Mouse (Mus musculus) CH12.LX (cell line): ENCODE data around the gene Srgap3. TPM values are rescaled to one million over a fixed set of nuclear protein-coding genes. Genes with fewer than 3 reads are reported as not detected.

Experiments used
- DNase-seq: peaks from one replicate; pipeline ENCODE4 v3.0.0-alpha.2; 2013; ENCODE audit errors: extremely low read depth
- H3K27ac ChIP-seq: 2 replicates; pipeline ENCODE4 v1.5.1; 2012; ENCODE audit warnings: low read depth, mild to moderate bottlenecking, control low read depth, moderate library complexity; ENCODE audit not compliant: insufficient read depth
- H3K27me3 ChIP-seq: replicated peaks from 2 replicates; pipeline ENCODE3; 2012; ENCODE audit warnings: inconsistent platforms
- H3K36me3 ChIP-seq, 2 experiments: replicated peaks in 1 of 2; 2 replicates each; pipeline versions ENCODE3 to v1.6.1; 2012; ENCODE audit warnings: inconsistent platforms in 1 of 2, low read length in 1 of 2, mild to moderate bottlenecking in 1 of 2, mixed read lengths in 1 of 2, moderate library complexity in 1 of 2; ENCODE audit not compliant: control insufficient read depth in 1 of 2, insufficient read depth in 1 of 2
- H3K4me1 ChIP-seq, 2 experiments: 2 replicates each; pipeline ENCODE4 v1.6.1; 2012; ENCODE audit warnings: inconsistent platforms in 1 of 2, moderate library complexity in 1 of 2; ENCODE audit not compliant: insufficient read depth in 2 of 2, control insufficient read depth in 1 of 2
- H3K4me2 ChIP-seq: 2 replicates; pipeline ENCODE4 v1.6.1; 2012; ENCODE audit warnings: low read depth, mild to moderate bottlenecking, control low read depth; ENCODE audit not compliant: poor library complexity, insufficient read depth, severe bottlenecking
- H3K4me3 ChIP-seq, 3 experiments: fragments of 150-350 bp in 1 of 3; sonication (generic) in 1 of 3; replicated peaks in 1 of 3; 2 replicates each; pipeline versions ENCODE3 to v1.5.1; 2011 to 2012; ENCODE audit warnings: low read depth in 2 of 3, low read length in 2 of 3, mild to moderate bottlenecking in 2 of 3, moderate library complexity in 2 of 3, control low read depth in 1 of 3, improper control_type of control experiment in 1 of 3, inconsistent platforms in 1 of 3, mixed read lengths in 1 of 3; ENCODE audit not compliant: poor library complexity in 1 of 3
- H3K79me2 ChIP-seq: replicated peaks from 2 replicates; pipeline ENCODE4 v1.6.1; 2012; ENCODE audit warnings: mild to moderate bottlenecking, moderate library complexity; ENCODE audit not compliant: control insufficient read depth, poor library complexity, insufficient read depth, severe bottlenecking; ENCODE audit errors: extremely low read depth
- H3K9ac ChIP-seq: 2 replicates; pipeline ENCODE4 v1.6.1; 2012; ENCODE audit warnings: low read depth, mild to moderate bottlenecking, control low read depth, moderate library complexity; ENCODE audit not compliant: insufficient read depth
- H3K9me3 ChIP-seq: replicated peaks from 2 replicates; pipeline ENCODE3; 2012; ENCODE audit warnings: low read length, inconsistent platforms, mixed read lengths
- CTCF ChIP-seq, 2 experiments: IDR thresholded peaks in 1 of 2; conservative IDR thresholded peaks in 1 of 2; 2 replicates each; pipeline ENCODE4 v1.5.1; 2011 to 2012; ENCODE audit warnings: low read depth in 2 of 2, low read length in 2 of 2, improper control_type of control experiment in 1 of 2, inconsistent platforms in 1 of 2, mild to moderate bottlenecking in 1 of 2, moderate library complexity in 1 of 2
- GABPA ChIP-seq: IDR thresholded peaks from 2 replicates; pipeline ENCODE4 v1.6.1; 2012; ENCODE audit warnings: low read depth, low read length, improper control_type of control experiment, inconsistent platforms; ENCODE audit not compliant: insufficient replicate concordance
- HCFC1 ChIP-seq: IDR thresholded peaks from 2 replicates; pipeline ENCODE4 v1.6.1; 2012; ENCODE audit warnings: low read depth, mild to moderate bottlenecking, inconsistent platforms, low read length, improper control_type of control experiment
- IRF4 ChIP-seq: IDR thresholded peaks from 2 replicates; pipeline ENCODE4 v1.6.1; 2014; ENCODE audit warnings: low read depth, mild to moderate bottlenecking, inconsistent platforms, low read length, improper control_type of control experiment
- MAFK ChIP-seq: IDR thresholded peaks from 2 replicates; pipeline ENCODE4 v1.6.1; 2011; ENCODE audit warnings: low read length, improper control_type of control experiment; ENCODE audit not compliant: insufficient replicate concordance
- RAD21 ChIP-seq: IDR thresholded peaks from 2 replicates; pipeline ENCODE4 v1.6.1; 2011; ENCODE audit warnings: low read depth, mild to moderate bottlenecking, low read length, improper control_type of control experiment, moderate library complexity
- SMC3 ChIP-seq: IDR thresholded peaks from 2 replicates; pipeline ENCODE4 v1.6.1; 2011; ENCODE audit warnings: low read depth, low read length, improper control_type of control experiment
- TCF12 ChIP-seq: IDR thresholded peaks from 2 replicates; pipeline ENCODE4 v1.6.1; 2014; ENCODE audit warnings: low read depth, mild to moderate bottlenecking, inconsistent platforms, low read length, improper control_type of control experiment
- UBTF ChIP-seq: IDR thresholded peaks from 2 replicates; pipeline ENCODE4 v1.6.1; 2012; ENCODE audit warnings: low read depth, mild to moderate bottlenecking, inconsistent platforms, low read length, improper control_type of control experiment, moderate library complexity
- dilution Hi-C: fragments of 300-500 bp; cut with MboI; formaldehyde crosslinking; loops from 2 replicates; pipeline ENCODE4 v1.14.3; 2020; ENCODE audit warnings: low sequenced_read_pairs; ENCODE audit not compliant: extremely low pct_unique_long_range_greater_than_20kb, extremely low pct_ligation_motif_present
- in situ Hi-C: fragments of 300-500 bp; cut with MboI; formaldehyde crosslinking; loops from 3 replicates; pipeline ENCODE4 v1.14.3; 2019; ENCODE audit warnings: low sequenced_read_pairs, low pct_ligation_motif_present, low pct_unique_long_range_greater_than_20kb, mixed read lengths
- polyA plus RNA-seq: library from polyadenylated mRNA; unstranded; fragments of >175 nt; gene quantifications from 2 replicates; pipeline ENCODE4 v1.2.1, GENCODE M21; 2012; ENCODE audit warnings: low read depth; ENCODE audit not compliant: insufficient read length
- total RNA-seq, 2 experiments: library from RNA; depleted of rRNA; stranded (reverse); fragments of 300-350 nt in 1 of 2; fragments of >200 nt in 1 of 2; gene quantifications; 2 replicates each; pipeline ENCODE4 v1.2.3; 2012 to 2014

Srgap3 gene
- total and polyA plus RNA-seq, 3 experiments = 1.5 to 4.5 (median 2.1) TPM

GRCm38 (mm10) chr6:112900306-112900705, 46.8 kb downstream of the Srgap3 start:
- dilution Hi-C loops = no loop called here
- Histone ChIP-seq H3K27me3 (no peaks in the 10 kb centered on the region), H3K79me2 (no peaks in the 10 kb centered on the region; the same call in 1 of the 2 replicates), H3K4me2 (no peak overlapping the region), H3K9ac (no peak overlapping the region), H3K4me3 (no peak overlapping the region), H3K27ac (no peak overlapping the region), H3K4me1 (peaks cover 0 to 11% of the 10 kb centered on the region in 2 experiments; a peak in 2 of 4 replicates), H3K36me3 (peaks cover 0 to 7% of the 10 kb centered on the region in 2 experiments), H3K9me3 (no peaks in the 10 kb centered on the region)
- in situ Hi-C loops = no loop called here
- TF ChIP-seq IRF4 (no peak), CTCF (conservative IDR thresholded peaks at IDR 0.05 in 1 of 2, IDR thresholded peaks at IDR 0.05 in 1 of 2; ENCODE audit: low read depth in 2 of 2, low read length in 2 of 2) (no peak), UBTF (no peak), GABPA (no peak)
- DNase-seq = no peak

- Histone ChIP-seq H3K4me3 (no peak overlapping the region), H3K9me3 (no peaks in the 10 kb centered on the region), H3K27me3 (no peaks in the 10 kb centered on the region), H3K4me2 (no peak overlapping the region), H3K9ac (no peak overlapping the region), H3K36me3 (peaks cover 0 to 6% of the 10 kb centered on the region in 2 experiments), H3K4me1 (peaks cover 0 to 11% of the 10 kb centered on the region in 2 experiments; a peak in 2 of 4 replicates), H3K79me2 (no peaks in the 10 kb centered on the region; the same call in 1 of the 2 replicates), H3K27ac (no peak overlapping the region)
- DNase-seq = no peak
- dilution Hi-C loops = no loop called here
- peak; percentile 28; the same call in 1 of the 2 replicates for TF ChIP-seq TCF12
- peak; percentile 50 for TF ChIP-seq SMC3
- no peak for TF ChIP-seq MAFK
- peak; percentile 41 for TF ChIP-seq RAD21
- peak in 1 of 2 experiments; percentile 48; a peak in 2 of 4 replicates for TF ChIP-seq CTCF (conservative IDR thresholded peaks at IDR 0.05 in 1 of 2, IDR thresholded peaks at IDR 0.05 in 1 of 2; ENCODE audit: low read depth in 2 of 2, low read length in 2 of 2)
- in situ Hi-C loops = no loop called here
These were observed 47.4 kb downstream of the Srgap3 start for GRCm38 (mm10) chr6:112899711-112900110.

- TF ChIP-seq SMC3 = no peak
- TF ChIP-seq HCFC1 = no peak
These were observed 47.8 kb downstream of the Srgap3 start for GRCm38 (mm10) chr6:112899276-112899675.

More at GRCm38 (mm10) chr6:112899276-112899675, 47.8 kb downstream of the Srgap3 start:
- peaks cover 0 to 5% of the 10 kb centered on the region in 2 experiments for H3K36me3 ChIP-seq
- H3K4me3 ChIP-seq = no peak overlapping the region
- in situ Hi-C loops (no loop called here), dilution Hi-C loops (no loop called here)
- H3K79me2 ChIP-seq = no peaks in the 10 kb centered on the region; the same call in 1 of the 2 replicates
- no peak overlapping the region for H3K27ac ChIP-seq
- no peak overlapping the region for H3K9ac ChIP-seq
- no peak for DNase-seq
- H3K4me1 ChIP-seq = peaks cover 0 to 11% of the 10 kb centered on the region in 2 experiments; a peak in 2 of 4 replicates
- H3K9me3 ChIP-seq = no peaks in the 10 kb centered on the region
- no peaks in the 10 kb centered on the region for H3K27me3 ChIP-seq
- no peak overlapping the region for H3K4me2 ChIP-seq
